Mouse (Mus musculus) neural tube, embryonic 11.5 days (tissue): ENCODE results near the gene Tom1. TPM values are rescaled to one million over a fixed set of nuclear protein-coding genes. Genes with fewer than 3 reads are reported as not detected.

Source experiments
- ATAC-seq: fragments of 200-750 bp; cut with Nextera tagmentation; 2 replicates; pipeline ENCODE4 v1.8.0; 2017; ENCODE audit warnings: moderate number of reproducible peaks, mild to moderate bottlenecking, moderate TSS enrichment, moderate library complexity; ENCODE audit not compliant: insufficient read depth, low FRiP score, low TSS enrichment
- DNase-seq: peaks from one replicate; pipeline ENCODE4 v3.0.0-alpha.2; 2015; ENCODE audit warnings: low spot score
- H3K27ac ChIP-seq: fragments of 300-500 bp; sonication (generic); 2 replicates; pipeline ENCODE4 v1.5.1; 2014; ENCODE audit warnings: low read depth, mild to moderate bottlenecking, low read length
- H3K27me3 ChIP-seq: fragments of 300-500 bp; sonication (generic); 2 replicates; pipeline ENCODE4 v1.6.1; 2014; ENCODE audit warnings: mild to moderate bottlenecking, low read length, mixed read lengths; ENCODE audit not compliant: control insufficient read depth, insufficient read depth
- H3K36me3 ChIP-seq: fragments of 300-500 bp; sonication (generic); 2 replicates; pipeline ENCODE4 v1.6.1; 2014; ENCODE audit warnings: mild to moderate bottlenecking, low read length, moderate library complexity, mixed read lengths; ENCODE audit not compliant: control insufficient read depth, insufficient read depth
- H3K4me1 ChIP-seq: fragments of 300-500 bp; sonication (generic); 2 replicates; pipeline ENCODE4 v1.6.1; 2014; ENCODE audit warnings: low read length, mixed read lengths; ENCODE audit not compliant: control insufficient read depth, insufficient read depth
- H3K4me2 ChIP-seq: fragments of 300-500 bp; sonication (generic); 2 replicates; pipeline ENCODE4 v1.6.1; 2014; ENCODE audit warnings: low read depth, mild to moderate bottlenecking, moderate library complexity
- H3K4me3 ChIP-seq: fragments of 300-500 bp; sonication (generic); 2 replicates; pipeline ENCODE4 v1.5.1; 2014; ENCODE audit warnings: low read depth, low read length
- H3K9ac ChIP-seq: fragments of 300-500 bp; sonication (generic); 2 replicates; pipeline ENCODE4 v1.6.1; 2014; ENCODE audit warnings: mild to moderate bottlenecking, low read length
- H3K9me3 ChIP-seq: fragments of 300-500 bp; sonication (generic); 2 replicates; pipeline ENCODE4 v1.6.1; 2016; ENCODE audit warnings: low read length; ENCODE audit not compliant: control insufficient read depth
- WGBS: fragments of 180-500 bp; shearing (Covaris S2); extraction: QIAGEN DNeasy Blood & Tissue Kit; methylation state at CpG from one replicate; pipeline ENCODE4 v1.1.7; 2014; 5-methylcytosine and 5-hydroxymethylcytosine counted together
- polyA plus RNA-seq: library from polyadenylated mRNA; unstranded; fragments of >200 nt; fragmentation: Nextera tagmentation; extraction: Ambion mirVana; gene quantifications from 2 replicates; pipeline ENCODE4 v1.2.1, GENCODE M21; 2014

Tom1 gene
- polyA plus RNA-seq, 1 experiment from 2014 or later = 38.6 TPM

DNA sequence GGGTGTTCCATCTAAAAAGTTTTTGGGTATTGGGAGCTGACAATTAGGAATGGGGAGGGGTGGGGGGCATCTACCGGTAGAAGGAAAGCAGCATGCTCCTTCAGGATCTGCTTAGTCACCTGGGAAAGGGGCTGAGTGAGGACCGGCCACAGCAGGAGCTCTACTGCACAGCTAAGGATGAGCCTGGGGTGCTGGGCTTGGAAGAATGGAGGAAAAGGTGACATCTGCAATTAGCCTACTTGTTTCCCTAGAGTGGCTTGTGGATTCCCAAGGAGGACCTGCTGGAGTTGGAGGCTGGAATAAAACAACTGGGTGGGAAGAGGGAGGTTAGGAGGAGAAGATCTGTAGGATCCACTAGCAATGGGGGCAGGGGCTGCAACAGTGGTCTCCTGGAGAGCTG lies 19.9 kb upstream of the Tom1 start:
- Histone ChIP-seq H3K4me1 (no peaks in the 10 kb centered on the region), H3K4me3 (no peak overlapping the region), H3K27ac (no peak overlapping the region), H3K36me3 (peaks cover 5% of the 10 kb centered on the region), H3K4me2 (no peak overlapping the region), H3K27me3 (no peaks in the 10 kb centered on the region), H3K9ac (no peak overlapping the region), H3K9me3 (no peaks in the 10 kb centered on the region)
- ATAC-seq (no peak), DNase-seq (no peak)
- WGBS = 53% methylated on average over 2 of the region's 2 CpGs

DNA sequence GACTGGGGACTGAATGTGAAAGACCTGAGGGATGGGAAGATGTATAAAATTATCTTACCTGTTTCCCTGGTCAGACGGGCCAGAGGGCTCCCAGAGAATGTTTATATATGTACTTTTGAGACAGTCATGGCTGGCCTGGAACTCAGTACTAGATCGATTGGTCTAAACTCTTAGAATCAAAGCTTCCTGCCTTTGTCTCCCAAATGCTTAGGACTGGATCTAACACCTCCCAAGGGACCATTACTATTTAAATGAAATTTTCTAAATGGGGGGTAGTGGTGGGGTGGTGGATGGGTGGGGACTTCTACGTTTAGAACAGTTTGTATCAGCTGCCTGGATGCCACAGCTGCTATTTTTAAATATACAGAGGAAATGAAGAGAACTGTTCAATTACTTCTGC lies 19.5 kb upstream of the Tom1 start:
- no peaks in the 10 kb centered on the region for H3K27me3 ChIP-seq
- peaks cover 5% of the 10 kb centered on the region for H3K36me3 ChIP-seq
- H3K9ac ChIP-seq = no peak overlapping the region
- 75% methylated on average over 3 of the region's 3 CpGs for WGBS
- ATAC-seq (no peak), DNase-seq (no peak)
- H3K4me1 ChIP-seq = no peaks in the 10 kb centered on the region
- H3K9me3 ChIP-seq = no peaks in the 10 kb centered on the region
- no peak overlapping the region for H3K4me2 ChIP-seq
- no peak overlapping the region for H3K27ac ChIP-seq
- no peak overlapping the region for H3K4me3 ChIP-seq

DNA sequence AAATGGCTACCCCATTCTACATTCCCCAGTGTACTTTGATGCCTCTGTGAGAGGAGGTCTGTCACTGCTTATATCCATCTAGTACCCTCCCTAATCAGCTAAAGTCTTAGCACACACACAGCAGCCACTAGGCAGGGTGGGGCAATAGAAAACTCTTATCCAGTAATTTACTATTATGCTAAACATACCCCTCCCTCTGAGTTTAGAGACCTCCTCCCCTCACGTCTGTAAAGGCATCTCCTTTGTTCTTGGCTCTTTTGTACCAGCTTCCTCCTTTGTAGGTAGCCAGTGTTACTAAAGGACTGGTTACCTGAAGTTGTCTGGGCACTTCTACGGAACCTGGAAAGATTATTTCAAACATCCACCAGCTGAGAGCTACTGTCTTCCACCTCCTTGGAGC lies 17.5 kb upstream of the Tom1 start:
- H3K27ac ChIP-seq = no peak overlapping the region
- 58% methylated on average over 2 of the region's 2 CpGs for WGBS
- no peak overlapping the region for H3K4me2 ChIP-seq
- no peak overlapping the region for H3K9ac ChIP-seq
- ATAC-seq (no peak), DNase-seq (no peak)
- no peaks in the 10 kb centered on the region for H3K9me3 ChIP-seq
- no peaks in the 10 kb centered on the region for H3K4me1 ChIP-seq
- H3K27me3 ChIP-seq = no peaks in the 10 kb centered on the region
- no peak overlapping the region for H3K4me3 ChIP-seq
- no peaks in the 10 kb centered on the region; the same call in 1 of the 2 replicates for H3K36me3 ChIP-seq

DNA sequence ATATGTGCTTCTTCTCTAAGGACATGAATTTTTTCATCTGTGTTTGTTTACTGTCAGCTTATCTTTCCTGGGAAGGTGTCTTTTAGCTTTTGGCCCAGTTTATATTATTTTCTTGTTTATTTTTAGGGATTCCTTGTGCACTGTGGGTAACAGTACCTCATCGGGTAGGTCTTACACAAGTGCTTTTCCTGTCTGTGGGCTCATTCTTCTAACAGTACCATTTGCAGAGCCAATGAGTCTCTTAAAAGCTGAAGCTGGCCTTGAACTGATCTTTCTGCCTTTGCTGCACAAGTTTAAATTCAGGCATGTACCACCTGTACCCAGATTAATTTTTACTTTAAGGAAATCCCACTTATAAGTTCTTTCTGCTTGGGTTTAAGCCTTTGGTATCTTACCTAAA lies 17.1 kb upstream of the Tom1 start:
- Histone ChIP-seq H3K4me2 (no peak overlapping the region), H3K9me3 (no peaks in the 10 kb centered on the region), H3K36me3 (no peaks in the 10 kb centered on the region; the same call in 1 of the 2 replicates), H3K4me3 (no peak overlapping the region), H3K27ac (no peak overlapping the region), H3K27me3 (no peaks in the 10 kb centered on the region), H3K4me1 (no peaks in the 10 kb centered on the region), H3K9ac (no peak overlapping the region)
- DNase-seq (no peak), ATAC-seq (no peak)
- whole genome bisulfite sequencing = 88% methylated on average over 1 of the region's 1 CpGs

DNA sequence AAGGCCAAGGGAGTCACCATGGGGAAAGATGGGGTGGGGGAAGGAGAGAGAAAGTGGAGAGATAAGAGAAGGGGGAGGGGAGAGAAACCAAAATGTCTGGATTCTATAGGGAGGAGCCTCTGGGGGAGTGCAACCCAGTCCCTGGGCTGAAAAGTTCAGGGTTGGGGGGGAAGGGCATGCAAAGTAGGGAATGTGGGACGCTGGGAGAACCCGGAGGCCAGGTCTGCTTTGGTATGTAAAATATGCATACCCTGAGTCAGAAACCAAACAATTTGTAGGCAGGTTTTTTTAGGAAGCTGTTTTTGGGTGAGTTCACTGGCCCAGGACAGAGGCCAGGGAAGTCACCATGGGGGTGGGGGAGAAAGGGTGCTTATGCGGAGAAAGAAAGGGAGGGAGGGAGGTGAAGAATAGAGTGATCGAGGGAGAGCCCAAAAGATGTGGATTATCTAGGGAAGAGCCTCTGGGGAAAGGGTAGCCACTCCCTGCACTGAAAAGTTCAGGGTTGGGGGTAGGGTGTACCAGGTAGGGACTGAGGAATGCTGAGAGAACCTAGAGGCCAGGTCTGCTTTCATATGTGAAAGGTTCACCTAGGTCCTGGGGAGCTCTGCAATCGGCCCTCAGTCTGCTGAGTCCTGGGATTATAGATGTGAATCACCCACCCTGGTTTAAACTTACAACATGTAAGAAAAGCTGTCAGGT lies 15.1 kb upstream of the Tom1 start:
- no peak overlapping the region for H3K9ac ChIP-seq
- no peaks in the 10 kb centered on the region for H3K4me1 ChIP-seq
- peaks cover 2% of the 10 kb centered on the region; the same call in 1 of the 2 replicates for H3K36me3 ChIP-seq
- H3K27ac ChIP-seq = no peak overlapping the region
- DNase-seq = no peak
- no peaks in the 10 kb centered on the region for H3K9me3 ChIP-seq
- H3K4me3 ChIP-seq = no peak overlapping the region
- no peak for ATAC-seq
- H3K4me2 ChIP-seq = no peak overlapping the region
- H3K27me3 ChIP-seq = no peaks in the 10 kb centered on the region
- 46% methylated on average over 5 of the region's 5 CpGs for WGBS

DNA sequence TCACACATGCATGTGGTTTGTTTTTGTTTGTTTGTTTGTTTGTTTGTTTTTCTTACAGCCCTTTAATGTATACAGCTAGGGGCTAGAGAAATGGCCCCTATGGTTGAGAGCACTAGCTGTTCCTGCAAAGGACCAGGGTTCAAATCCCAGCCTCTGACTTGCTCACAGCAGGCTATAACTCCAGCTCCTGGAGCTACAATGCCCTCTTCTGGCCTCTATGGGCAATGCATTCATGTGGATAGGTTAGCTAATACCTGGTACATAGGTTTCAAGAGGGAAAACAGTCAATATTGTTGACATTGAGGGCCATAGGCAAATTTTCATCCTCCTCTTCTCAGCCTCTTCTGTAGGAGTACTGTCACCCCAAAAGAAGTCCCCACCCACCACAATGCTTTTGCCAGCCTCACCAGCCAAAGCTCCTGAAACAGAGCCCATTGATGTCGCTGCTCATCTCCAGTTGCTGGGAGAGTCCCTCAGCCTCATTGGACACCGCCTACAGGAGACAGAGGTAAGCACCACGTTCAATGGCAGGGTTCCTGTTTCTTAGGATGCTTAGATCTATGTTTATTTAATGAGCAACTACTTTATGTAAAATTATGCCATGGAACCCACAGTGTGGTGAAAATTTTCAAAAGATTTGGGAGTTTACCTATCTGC lies 9.7 kb upstream of the Tom1 start:
- no peaks in the 10 kb centered on the region for H3K4me1 ChIP-seq
- ATAC-seq (no peak), DNase-seq (no peak)
- H3K4me3 ChIP-seq = no peak overlapping the region
- no peak overlapping the region for H3K9ac ChIP-seq
- H3K9me3 ChIP-seq = no peaks in the 10 kb centered on the region
- no peak overlapping the region for H3K27ac ChIP-seq
- peaks cover 9% of the 10 kb centered on the region for H3K36me3 ChIP-seq
- H3K27me3 ChIP-seq = no peaks in the 10 kb centered on the region
- H3K4me2 ChIP-seq = no peak overlapping the region
- 86% methylated on average over 3 of the region's 3 CpGs for WGBS

DNA sequence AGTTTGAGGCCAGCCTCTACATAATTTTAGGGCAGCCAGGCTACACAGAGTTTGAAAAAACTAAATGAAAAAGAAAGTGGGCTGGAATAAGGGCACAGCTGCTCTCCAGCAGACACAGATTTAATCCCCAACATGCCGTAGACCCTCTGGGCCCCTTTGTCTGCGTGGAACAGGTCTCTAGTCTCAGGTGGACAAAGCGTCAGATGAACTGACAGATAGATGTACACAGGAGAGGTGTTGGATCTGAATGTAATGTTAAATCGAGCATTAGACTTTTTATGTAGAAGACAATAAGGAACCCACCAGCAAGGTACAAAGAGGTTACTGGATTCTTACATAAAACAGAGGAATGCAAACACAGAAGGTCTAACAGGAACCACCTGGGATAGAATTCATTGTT lies 7.7 kb upstream of the Tom1 start:
- Histone ChIP-seq H3K36me3 (peaks cover 12% of the 10 kb centered on the region), H3K27ac (no peak overlapping the region), H3K9ac (no peak overlapping the region), H3K9me3 (no peaks in the 10 kb centered on the region), H3K4me3 (no peak overlapping the region), H3K27me3 (no peaks in the 10 kb centered on the region), H3K4me2 (no peak overlapping the region), H3K4me1 (no peaks in the 10 kb centered on the region)
- DNase-seq = no peak
- 94% methylated on average over 4 of the region's 4 CpGs for WGBS
- ATAC-seq = no peak

DNA sequence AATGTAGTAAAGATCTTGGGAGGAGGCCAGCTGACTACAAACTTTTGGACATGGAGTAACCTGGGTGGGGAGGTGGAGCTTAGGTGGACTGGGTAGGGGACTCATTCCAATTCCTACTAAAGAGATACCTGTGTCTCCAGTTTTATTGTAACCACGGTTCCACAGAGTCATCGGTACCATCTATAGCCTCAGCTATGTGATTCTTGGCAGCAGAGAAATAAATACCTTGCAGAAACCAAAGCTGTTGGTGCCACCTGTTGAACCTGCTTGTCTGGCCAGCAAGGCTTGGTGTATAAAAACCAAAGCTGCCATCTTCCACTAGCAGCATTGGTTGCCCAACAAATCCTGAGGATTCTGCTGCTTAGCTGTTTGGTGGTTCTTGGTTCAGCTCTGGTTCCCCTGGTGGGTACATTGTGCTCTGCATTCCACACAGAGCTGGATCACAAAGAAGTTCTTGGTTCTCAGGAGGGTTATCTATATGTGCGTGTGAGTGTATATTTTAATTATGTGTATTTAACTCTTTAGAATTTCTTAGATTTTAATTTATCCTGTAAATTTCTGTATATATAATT lies 3.0 kb upstream of the Tom1 start:
- H3K9ac ChIP-seq = no peak overlapping the region
- WGBS = 95% methylated on average over 3 of the region's 3 CpGs
- H3K4me1 ChIP-seq = 0 out of 2 replicates have a peak, but pooled peaks cover 4% of the 10 kb centered on the region
- H3K9me3 ChIP-seq = no peaks in the 10 kb centered on the region
- no peak for ATAC-seq
- no peaks in the 10 kb centered on the region for H3K27me3 ChIP-seq
- DNase-seq = no peak
- no peak overlapping the region for H3K4me3 ChIP-seq
- H3K27ac ChIP-seq = no peak overlapping the region
- H3K36me3 ChIP-seq = peaks cover 6% of the 10 kb centered on the region; the same call in 1 of the 2 replicates
- no peak overlapping the region for H3K4me2 ChIP-seq
